Mouse (Mus musculus): ENCODE measurements at regions not wholly inside any gene's neighbourhood (a gene's known extent, or its start where the extent isn't known, plus 50 kb on each side); places are given as distances from the start of the nearest gene placed in this dataset.

- no peaks in the 10 kb centered on the region for H3K27me3 ChIP-seq (ENCODE audit: control insufficient read depth, insufficient read depth, low read length)
- no peak overlapping the region for H3K4me2 ChIP-seq (ENCODE audit: low read depth, low read length)
- H3K36me3 ChIP-seq (ENCODE audit: control insufficient read depth, insufficient read depth, low read length): no peaks in the 10 kb centered on the region
- WGBS: 88% methylated on average over 2 of the region's 2 CpGs
- H3K27ac ChIP-seq (ENCODE audit: low read depth, low read length): no peak overlapping the region
- H3K9me3 ChIP-seq (ENCODE audit: control insufficient read depth, low read length): no peaks in the 10 kb centered on the region
- H3K9ac ChIP-seq (replicated peaks; ENCODE audit: low read depth, low read length): no peak overlapping the region
- no peak overlapping the region for H3K4me3 ChIP-seq (ENCODE audit: low read depth, low read length)
- ATAC-seq (ENCODE audit: low read depth): no peak
- H3K4me1 ChIP-seq (ENCODE audit: control insufficient read depth, insufficient read depth, low read length): no peaks in the 10 kb centered on the region
Observed at GRCm38 (mm10) chr13:35402856-35403255, 256.8 kb upstream of the Cdyl start.

DNA sequence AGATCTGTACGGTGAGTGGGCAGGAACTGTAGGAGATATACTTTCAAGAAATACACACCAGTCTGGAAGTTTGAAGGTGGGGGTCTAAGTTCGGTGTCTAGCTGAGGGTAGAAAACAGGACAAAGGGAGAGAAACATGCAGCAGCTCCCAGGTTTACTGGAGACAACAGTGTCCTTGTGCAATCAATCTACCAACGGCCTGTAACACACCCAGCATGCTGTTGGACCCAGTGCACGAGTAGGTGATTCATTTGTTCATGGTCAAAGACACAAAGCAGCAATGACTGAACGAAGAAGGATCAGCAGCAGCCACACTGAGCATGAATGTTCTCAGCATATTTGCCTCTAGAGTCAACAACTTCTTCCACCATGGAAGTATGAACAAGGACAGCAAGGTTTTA lies 255.2 kb upstream of the Cdyl start:
- H3K27ac ChIP-seq (ENCODE audit: low read depth, low read length): no peak overlapping the region
- ATAC-seq (ENCODE audit: low read depth): no peak
- no peak overlapping the region for H3K9ac ChIP-seq (replicated peaks; ENCODE audit: low read depth, low read length)
- no peaks in the 10 kb centered on the region for H3K4me1 ChIP-seq (ENCODE audit: control insufficient read depth, insufficient read depth, low read length)
- no peaks in the 10 kb centered on the region for H3K36me3 ChIP-seq (ENCODE audit: control insufficient read depth, insufficient read depth, low read length)
- H3K9me3 ChIP-seq (ENCODE audit: control insufficient read depth, low read length): no peaks in the 10 kb centered on the region
- H3K27me3 ChIP-seq (ENCODE audit: control insufficient read depth, insufficient read depth, low read length): no peaks in the 10 kb centered on the region
- 91% methylated on average over 5 of the region's 5 CpGs for WGBS
- H3K4me2 ChIP-seq (ENCODE audit: low read depth, low read length): no peak overlapping the region
- H3K4me3 ChIP-seq (ENCODE audit: low read depth, low read length): no peak overlapping the region

- Histone ChIP-seq H3K4me1 (ENCODE audit: control insufficient read depth, insufficient read depth, low read length) (no peaks in the 10 kb centered on the region), H3K4me3 (ENCODE audit: low read depth, low read length) (no peak overlapping the region), H3K4me2 (ENCODE audit: low read depth, low read length) (no peak overlapping the region), H3K9ac (replicated peaks; ENCODE audit: low read depth, low read length) (no peak overlapping the region), H3K27me3 (ENCODE audit: control insufficient read depth, insufficient read depth, low read length) (no peaks in the 10 kb centered on the region), H3K27ac (ENCODE audit: low read depth, low read length) (no peak overlapping the region), H3K9me3 (ENCODE audit: control insufficient read depth, low read length) (no peaks in the 10 kb centered on the region), H3K36me3 (ENCODE audit: control insufficient read depth, insufficient read depth, low read length) (no peaks in the 10 kb centered on the region)
- 70% methylated on average over 1 of the region's 1 CpGs for WGBS
- no peak for ATAC-seq (ENCODE audit: low read depth)
Observed at GRCm38 (mm10) chr13:35405384-35405783, 254.2 kb upstream of the Cdyl start.

- H3K4me1 ChIP-seq (ENCODE audit: control insufficient read depth, insufficient read depth, low read length): no peaks in the 10 kb centered on the region
- H3K27me3 ChIP-seq (ENCODE audit: control insufficient read depth, insufficient read depth, low read length): no peaks in the 10 kb centered on the region
- no peaks in the 10 kb centered on the region for H3K9me3 ChIP-seq (ENCODE audit: control insufficient read depth, low read length)
- no peaks in the 10 kb centered on the region for H3K36me3 ChIP-seq (ENCODE audit: control insufficient read depth, insufficient read depth, low read length)
- no peak overlapping the region for H3K4me2 ChIP-seq (ENCODE audit: low read depth, low read length)
- no peak overlapping the region for H3K9ac ChIP-seq (replicated peaks; ENCODE audit: low read depth, low read length)
- no peak overlapping the region for H3K27ac ChIP-seq (ENCODE audit: low read depth, low read length)
- no peak for ATAC-seq (ENCODE audit: low read depth)
- 92% methylated on average over 4 of the region's 4 CpGs for WGBS
- no peak overlapping the region for H3K4me3 ChIP-seq (ENCODE audit: low read depth, low read length)
Observed at GRCm38 (mm10) chr13:35417500-35417899, 242.1 kb upstream of the Cdyl start.

GRCm38 (mm10) chr13:35420076-35420475 lies 239.6 kb upstream of the Cdyl start:
- H3K4me2 ChIP-seq (ENCODE audit: low read depth, low read length): no peak overlapping the region
- H3K4me1 ChIP-seq (ENCODE audit: control insufficient read depth, insufficient read depth, low read length): no peaks in the 10 kb centered on the region
- H3K9ac ChIP-seq (replicated peaks; ENCODE audit: low read depth, low read length): no peak overlapping the region
- no peak overlapping the region for H3K4me3 ChIP-seq (ENCODE audit: low read depth, low read length)
- no peak overlapping the region for H3K27ac ChIP-seq (ENCODE audit: low read depth, low read length)
- no peaks in the 10 kb centered on the region for H3K9me3 ChIP-seq (ENCODE audit: control insufficient read depth, low read length)
- H3K27me3 ChIP-seq (ENCODE audit: control insufficient read depth, insufficient read depth, low read length): no peaks in the 10 kb centered on the region
- WGBS: 75% methylated on average over 3 of the region's 3 CpGs
- no peak for ATAC-seq (ENCODE audit: low read depth)
- no peaks in the 10 kb centered on the region for H3K36me3 ChIP-seq (ENCODE audit: control insufficient read depth, insufficient read depth, low read length)

DNA sequence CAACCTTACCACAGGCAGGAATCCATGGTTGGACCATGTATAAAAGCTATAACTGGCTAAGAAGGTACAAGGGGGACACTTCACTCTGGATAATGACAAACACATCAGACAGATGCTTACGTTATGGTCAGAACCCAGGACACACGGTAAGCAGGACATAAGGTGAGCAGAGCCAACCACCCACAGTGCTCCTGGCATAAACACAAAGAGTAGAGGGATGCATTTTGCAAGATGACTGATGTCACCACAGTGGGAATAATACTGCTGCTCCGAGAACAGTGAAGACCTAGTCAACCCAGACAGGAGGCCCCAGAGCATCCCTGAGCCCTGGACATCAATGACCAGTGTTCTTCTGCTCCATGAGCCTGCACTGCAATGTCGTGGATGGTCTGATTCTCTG lies 233.6 kb upstream of the Cdyl start:
- 83% methylated on average over 4 of the region's 4 CpGs for WGBS

GRCm38 (mm10) chr13:35435173-35435572 lies 224.5 kb upstream of the Cdyl start:
- Histone ChIP-seq H3K4me1 (ENCODE audit: control insufficient read depth, insufficient read depth, low read length) (no peaks in the 10 kb centered on the region), H3K36me3 (ENCODE audit: control insufficient read depth, insufficient read depth, low read length) (no peaks in the 10 kb centered on the region), H3K27me3 (ENCODE audit: control insufficient read depth, insufficient read depth, low read length) (no peaks in the 10 kb centered on the region), H3K4me2 (ENCODE audit: low read depth, low read length) (no peak overlapping the region), H3K4me3 (ENCODE audit: low read depth, low read length) (no peak overlapping the region), H3K27ac (ENCODE audit: low read depth, low read length) (no peak overlapping the region), H3K9me3 (ENCODE audit: control insufficient read depth, low read length) (no peaks in the 10 kb centered on the region), H3K9ac (replicated peaks; ENCODE audit: low read depth, low read length) (no peak overlapping the region)
- 74% methylated on average over 7 of the region's 7 CpGs for WGBS
- no peak for ATAC-seq (ENCODE audit: low read depth)

More for the DNA sequence above, 233.6 kb upstream of the Cdyl start:
- Histone ChIP-seq H3K9me3 (ENCODE audit: control insufficient read depth, low read length) (no peaks in the 10 kb centered on the region), H3K9ac (replicated peaks; ENCODE audit: low read depth, low read length) (no peak overlapping the region), H3K4me2 (ENCODE audit: low read depth, low read length) (no peak overlapping the region), H3K4me1 (ENCODE audit: control insufficient read depth, insufficient read depth, low read length) (no peaks in the 10 kb centered on the region), H3K27me3 (ENCODE audit: control insufficient read depth, insufficient read depth, low read length) (no peaks in the 10 kb centered on the region), H3K27ac (ENCODE audit: low read depth, low read length) (no peak overlapping the region), H3K4me3 (ENCODE audit: low read depth, low read length) (no peak overlapping the region), H3K36me3 (ENCODE audit: control insufficient read depth, insufficient read depth, low read length) (no peaks in the 10 kb centered on the region)
- no peak for ATAC-seq (ENCODE audit: low read depth)

GRCm38 (mm10) chr13:35447661-35448060 lies 212.0 kb upstream of the Cdyl start:
- Histone ChIP-seq H3K27ac (ENCODE audit: low read depth, low read length) (no peak overlapping the region), H3K4me2 (ENCODE audit: low read depth, low read length) (no peak overlapping the region), H3K36me3 (ENCODE audit: control insufficient read depth, insufficient read depth, low read length) (no peaks in the 10 kb centered on the region), H3K9me3 (ENCODE audit: control insufficient read depth, low read length) (no peaks in the 10 kb centered on the region), H3K27me3 (ENCODE audit: control insufficient read depth, insufficient read depth, low read length) (no peaks in the 10 kb centered on the region), H3K9ac (replicated peaks; ENCODE audit: low read depth, low read length) (no peak overlapping the region), H3K4me3 (ENCODE audit: low read depth, low read length) (no peak overlapping the region), H3K4me1 (ENCODE audit: control insufficient read depth, insufficient read depth, low read length) (no peaks in the 10 kb centered on the region)
- ATAC-seq (ENCODE audit: low read depth): no peak
- WGBS: 87% methylated on average over 3 of the region's 3 CpGs

- Histone ChIP-seq H3K27ac (ENCODE audit: low read depth, low read length) (no peak overlapping the region), H3K27me3 (ENCODE audit: control insufficient read depth, insufficient read depth, low read length) (no peaks in the 10 kb centered on the region), H3K9me3 (ENCODE audit: control insufficient read depth, low read length) (no peaks in the 10 kb centered on the region), H3K9ac (replicated peaks; ENCODE audit: low read depth, low read length) (no peak overlapping the region), H3K36me3 (ENCODE audit: control insufficient read depth, insufficient read depth, low read length) (no peaks in the 10 kb centered on the region), H3K4me2 (ENCODE audit: low read depth, low read length) (no peak overlapping the region), H3K4me1 (ENCODE audit: control insufficient read depth, insufficient read depth, low read length) (no peaks in the 10 kb centered on the region), H3K4me3 (ENCODE audit: low read depth, low read length) (no peak overlapping the region)
- WGBS: 93% methylated on average over 1 of the region's 1 CpGs
- ATAC-seq (ENCODE audit: low read depth): no peak
Observed at GRCm38 (mm10) chr13:35452420-35452819, 207.2 kb upstream of the Cdyl start.

All from neural tube, embryonic 14.5 days (tissue).